Mouse (Mus musculus): ENCODE results near the gene Smco4.
"Not testable (repeated sequence)": the region's sequence is repeated elsewhere in the genome, so short reads cannot be mapped to it uniquely, and the experiment has no call there.

The Smco4 gene

GRCm38 (mm10) chr9:15493235-15493924, at the start of gene Smco4:
Smco4 (plus strand) TSS chr9:15493432.
- peak; percentile 26 for DNase-seq (ENCODE audit: low spot score)

DNA sequence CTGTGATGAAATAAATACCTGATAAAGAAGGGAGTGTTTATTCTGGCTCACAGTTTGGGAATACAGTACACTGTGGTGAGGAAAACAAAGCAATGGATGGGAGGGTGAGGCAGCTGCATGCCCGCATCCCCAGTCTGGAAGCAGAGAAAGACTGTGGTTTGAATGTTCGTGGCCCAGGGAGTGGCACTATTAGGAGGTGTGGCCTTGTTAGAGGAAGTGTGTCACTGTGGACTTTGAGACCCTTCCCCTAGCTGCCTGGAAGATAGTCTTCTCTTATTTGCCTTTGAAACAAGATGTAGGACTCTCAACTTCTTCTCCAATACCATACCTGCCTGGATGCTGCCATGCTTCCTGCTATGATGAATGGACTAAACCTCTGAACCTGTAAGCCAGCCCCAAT, 45.8 kb upstream of the Smco4 start:
- no peak for DNase-seq (ENCODE audit: low spot score)

- no peak for DNase-seq (ENCODE audit: low spot score)
Observed at GRCm38 (mm10) chr9:15450921-15451320, 42.3 kb upstream of the Smco4 start.

GRCm38 (mm10) chr9:15472256-15472655, 21.0 kb upstream of the Smco4 start:
- no peak for DNase-seq (ENCODE audit: low spot score)

DNA sequence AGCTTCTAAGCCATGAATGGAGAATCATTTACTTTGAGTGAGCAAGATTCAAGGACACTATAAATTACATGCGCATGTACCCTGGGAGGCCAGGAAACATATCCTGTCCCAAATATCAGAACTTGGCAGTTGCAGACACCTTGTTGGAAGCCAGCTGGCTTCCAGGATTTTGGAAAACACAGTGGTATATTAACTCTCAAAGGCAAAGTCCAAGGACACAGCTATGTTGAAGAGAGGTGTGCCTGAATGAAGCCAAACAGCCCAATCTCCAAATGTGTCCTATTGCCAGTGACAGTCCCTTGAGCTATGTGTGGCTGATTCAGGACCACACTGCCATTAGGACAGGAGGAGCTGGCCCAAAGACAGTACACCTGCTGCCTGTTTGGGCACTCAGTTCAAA, 20.0 kb upstream of the Smco4 start:
- no peak for DNase-seq (ENCODE audit: low spot score)

DNA sequence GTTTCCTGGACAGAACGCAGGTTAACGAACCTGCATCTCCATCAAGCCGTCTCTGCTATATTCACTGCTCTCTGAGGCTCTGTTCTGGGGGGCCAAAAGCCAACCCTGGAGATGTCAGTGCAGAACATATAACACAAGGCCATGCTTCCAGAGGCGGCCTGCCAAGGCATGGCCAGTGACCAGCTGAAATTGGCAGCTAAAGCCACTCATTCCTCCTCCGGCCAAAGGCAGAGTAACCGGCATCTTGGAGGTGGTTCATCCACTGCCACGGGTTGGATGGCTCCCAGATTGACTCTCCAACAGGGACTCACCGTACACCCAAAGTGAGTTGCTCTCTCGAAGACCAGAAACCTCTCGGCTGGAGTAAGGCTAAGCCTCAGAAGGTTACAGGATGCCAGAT, 15.7 kb upstream of the Smco4 start:
- no peak for DNase-seq (ENCODE audit: low spot score)

DNA sequence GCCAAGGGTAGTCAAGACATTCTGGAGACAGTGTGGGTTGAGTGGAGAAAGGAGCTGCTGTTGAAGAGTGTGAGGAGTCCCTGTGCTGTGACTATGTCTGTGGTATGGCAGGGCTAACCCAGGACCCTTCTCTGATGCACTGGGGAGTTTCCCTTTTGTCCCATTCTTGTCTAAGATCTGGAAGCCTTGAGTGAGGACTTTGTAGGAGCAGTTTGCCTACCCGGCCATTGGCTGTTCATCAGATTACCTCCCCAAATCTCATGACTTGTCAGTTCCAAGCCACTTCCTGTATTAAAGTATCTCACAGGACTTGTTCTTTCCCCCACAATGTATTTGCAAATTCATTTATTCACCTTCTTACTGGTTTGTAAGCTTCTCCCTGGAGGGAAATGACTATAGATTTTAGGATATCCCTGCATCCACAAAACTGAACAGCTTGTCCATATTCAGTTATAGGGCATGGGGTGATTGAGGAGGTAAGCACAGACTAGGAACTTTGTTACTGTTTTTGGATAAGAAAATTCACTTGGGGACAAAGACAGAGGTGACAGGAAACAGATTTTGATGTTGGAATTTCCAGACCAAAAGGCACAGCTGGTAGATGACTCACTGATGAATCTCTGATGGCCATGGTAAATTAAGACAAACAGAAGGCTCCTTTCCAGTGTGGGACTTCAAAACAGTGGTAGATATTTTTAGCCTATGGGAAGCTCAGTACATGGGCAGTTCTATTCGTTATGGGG, 5.4 kb upstream of the Smco4 start:
- no peak for DNase-seq (ENCODE audit: low spot score)

DNA sequence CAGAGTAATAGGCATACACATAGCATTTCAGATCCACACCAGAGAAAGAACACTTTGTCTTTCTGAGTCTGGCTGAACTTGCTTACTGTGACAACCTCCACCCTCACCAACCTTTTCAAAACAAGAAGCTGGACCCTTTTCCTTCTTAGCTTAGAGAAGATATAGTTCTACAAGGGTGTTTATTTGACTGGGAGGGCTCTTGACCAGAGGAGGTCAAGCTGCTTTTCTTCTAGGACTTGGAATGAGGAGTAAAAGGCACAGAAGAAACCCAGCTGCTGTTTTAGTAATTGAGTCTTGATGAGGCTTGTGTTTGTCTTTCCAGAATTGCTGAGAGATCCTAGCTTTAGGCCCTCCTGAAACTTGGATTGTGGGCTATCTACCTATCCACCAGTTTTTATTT, 3.9 kb upstream of the Smco4 start:
- no peak for DNase-seq (ENCODE audit: low spot score)

- no peak for DNase-seq (ENCODE audit: low spot score)
Observed at GRCm38 (mm10) chr9:15490331-15491100, 2.7 kb upstream of the Smco4 start.

GRCm38 (mm10) chr9:15491686-15492085, 1.5 kb upstream of the Smco4 start:
- DNase-seq (ENCODE audit: low spot score), result no peak

DNA sequence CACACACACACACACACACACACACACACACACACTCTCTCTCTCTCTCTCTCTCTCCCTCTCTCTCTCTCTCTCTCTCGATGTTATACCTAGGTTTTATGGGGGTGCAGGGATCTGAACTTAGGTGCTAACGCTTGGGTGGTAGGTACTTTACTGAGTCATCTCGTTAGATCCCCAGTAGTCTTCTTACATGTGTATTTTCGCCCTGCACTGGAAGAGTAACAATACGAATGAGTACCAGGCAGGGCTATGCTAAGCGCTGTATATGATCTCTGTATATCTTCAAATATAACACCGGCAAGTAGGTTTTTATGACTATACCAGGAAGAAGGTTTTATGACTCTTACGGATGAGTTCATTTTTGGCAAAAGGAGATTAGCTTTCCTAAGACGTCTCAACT, 831 bp upstream of the Smco4 start:
- no peak for DNase-seq (ENCODE audit: low spot score)

GRCm38 (mm10) chr9:15493925-15494558, 810 bp downstream of the Smco4 start:
- DNase-seq (ENCODE audit: low spot score), result peak; percentile 2

DNA sequence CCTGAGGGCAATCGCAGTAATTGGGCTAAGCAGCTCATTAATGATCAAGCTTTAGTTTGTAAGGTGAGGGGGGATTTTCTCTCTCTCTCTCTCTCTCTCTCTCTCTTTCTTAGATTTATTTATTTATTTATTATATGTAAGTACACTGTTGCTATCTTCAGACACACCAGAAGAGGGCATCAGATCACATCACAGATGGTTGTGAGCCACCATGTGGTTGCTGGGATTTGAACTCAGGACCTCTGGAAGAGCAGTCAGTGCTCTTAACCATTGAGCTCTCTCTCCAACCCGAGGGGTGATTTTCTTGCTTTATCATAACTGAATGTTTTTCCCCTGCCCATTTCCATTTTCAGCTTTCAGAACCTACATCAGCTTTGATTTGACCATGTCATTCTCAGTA, 2.0 kb downstream of the Smco4 start:
- not testable (repeated sequence) for DNase-seq (ENCODE audit: low spot score)

DNA sequence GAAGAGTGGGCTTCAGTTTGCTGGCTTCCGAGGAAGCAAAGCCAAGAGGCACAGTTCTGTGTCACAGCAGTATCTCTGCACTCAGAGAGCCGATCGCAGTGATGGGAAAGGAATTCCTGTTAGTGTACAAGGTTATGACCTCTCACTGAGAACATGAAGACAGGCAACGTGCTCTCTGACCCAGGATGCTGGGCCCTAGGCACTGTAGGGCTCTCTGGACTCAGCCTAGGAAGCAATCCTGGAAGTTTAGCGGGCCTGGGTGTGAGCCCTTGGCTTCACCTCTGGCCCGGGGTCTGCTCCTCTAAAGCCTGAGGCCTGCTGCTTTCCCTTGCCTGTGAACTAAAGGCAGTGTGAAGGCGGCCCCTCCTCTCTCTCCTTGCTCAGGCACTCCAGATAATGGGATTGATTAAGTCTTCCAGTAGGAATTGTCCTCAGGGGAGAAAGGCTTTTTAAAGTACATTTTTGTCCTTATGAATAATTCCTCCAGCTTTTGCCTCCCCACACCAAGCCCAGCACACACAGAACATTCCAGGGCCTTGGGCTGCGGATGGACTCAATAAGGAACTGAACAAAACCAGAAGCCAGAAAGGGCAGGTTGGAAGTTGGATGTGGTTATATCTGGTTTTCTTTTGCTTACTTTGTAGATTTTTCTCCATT, 2.8 kb downstream of the Smco4 start:
- DNase-seq (ENCODE audit: low spot score), result no peak

- no peak for DNase-seq (ENCODE audit: low spot score)
Observed at GRCm38 (mm10) chr9:15500025-15500424, 6.8 kb downstream of the Smco4 start.

- DNase-seq (ENCODE audit: low spot score), result no peak
Observed at GRCm38 (mm10) chr9:15501319-15502256, 8.4 kb downstream of the Smco4 start.

DNA sequence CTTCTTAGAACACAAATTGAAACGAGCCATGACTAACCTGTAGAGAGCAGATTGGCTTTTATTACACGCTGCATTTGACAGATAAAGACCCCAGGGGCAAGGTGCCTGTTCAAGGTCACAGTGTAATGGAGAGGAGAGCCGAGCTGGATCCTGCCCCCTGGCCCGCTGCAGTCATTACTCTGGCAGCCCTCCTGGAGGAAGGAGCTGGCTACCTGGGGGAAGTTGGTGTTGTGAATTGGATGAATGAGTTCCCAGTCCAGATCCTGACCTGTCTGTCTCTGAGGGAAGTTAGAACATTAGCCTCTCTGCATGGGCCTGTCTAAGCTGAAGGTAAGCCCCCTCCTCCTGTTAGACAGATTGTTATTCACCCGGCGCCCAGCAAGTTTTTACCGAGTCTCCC, 9.2 kb downstream of the Smco4 start:
- no peak for DNase-seq (ENCODE audit: low spot score)

GRCm38 (mm10) chr9:15503307-15503706, 10.1 kb downstream of the Smco4 start:
- no peak for DNase-seq (ENCODE audit: low spot score)

DNA sequence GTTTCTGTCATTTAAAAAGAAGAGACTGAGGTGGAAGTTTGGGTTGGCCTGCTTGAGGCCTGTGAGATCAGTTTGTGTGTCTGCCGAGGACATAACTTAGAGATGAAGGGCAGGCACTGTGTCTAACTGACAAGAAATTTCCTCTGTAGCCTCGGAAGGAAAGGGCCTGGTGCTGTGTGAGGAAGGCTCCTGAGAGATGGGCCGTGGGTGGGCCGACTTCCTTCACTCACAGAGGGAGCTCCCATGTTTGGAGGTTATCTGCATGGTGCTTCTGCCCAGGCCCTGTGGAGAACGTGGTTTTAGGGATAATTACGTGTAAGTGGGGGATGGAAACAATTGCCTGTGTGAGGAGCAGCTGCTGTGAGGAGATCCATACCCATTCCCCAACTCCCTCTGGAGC, 10.6 kb downstream of the Smco4 start:
- DNase-seq (ENCODE audit: low spot score), result no peak

- DNase-seq (ENCODE audit: low spot score), result no peak
Observed at GRCm38 (mm10) chr9:15505288-15505687, 12.1 kb downstream of the Smco4 start.

GRCm38 (mm10) chr9:15506863-15507262, 13.6 kb downstream of the Smco4 start:
- no peak for DNase-seq (ENCODE audit: low spot score)

Data from spleen, adult 12 weeks (tissue).